Mouse (Mus musculus) thymus, adult 18-20 months (tissue): ENCODE measurements around the gene Dld.

Source experiments
- DNase-seq, 2 experiments: peaks; one replicate each; pipeline ENCODE4 v3.0.0; 2022; ENCODE audit warnings: mixed read lengths in 2 of 2

The Dld gene

DNA sequence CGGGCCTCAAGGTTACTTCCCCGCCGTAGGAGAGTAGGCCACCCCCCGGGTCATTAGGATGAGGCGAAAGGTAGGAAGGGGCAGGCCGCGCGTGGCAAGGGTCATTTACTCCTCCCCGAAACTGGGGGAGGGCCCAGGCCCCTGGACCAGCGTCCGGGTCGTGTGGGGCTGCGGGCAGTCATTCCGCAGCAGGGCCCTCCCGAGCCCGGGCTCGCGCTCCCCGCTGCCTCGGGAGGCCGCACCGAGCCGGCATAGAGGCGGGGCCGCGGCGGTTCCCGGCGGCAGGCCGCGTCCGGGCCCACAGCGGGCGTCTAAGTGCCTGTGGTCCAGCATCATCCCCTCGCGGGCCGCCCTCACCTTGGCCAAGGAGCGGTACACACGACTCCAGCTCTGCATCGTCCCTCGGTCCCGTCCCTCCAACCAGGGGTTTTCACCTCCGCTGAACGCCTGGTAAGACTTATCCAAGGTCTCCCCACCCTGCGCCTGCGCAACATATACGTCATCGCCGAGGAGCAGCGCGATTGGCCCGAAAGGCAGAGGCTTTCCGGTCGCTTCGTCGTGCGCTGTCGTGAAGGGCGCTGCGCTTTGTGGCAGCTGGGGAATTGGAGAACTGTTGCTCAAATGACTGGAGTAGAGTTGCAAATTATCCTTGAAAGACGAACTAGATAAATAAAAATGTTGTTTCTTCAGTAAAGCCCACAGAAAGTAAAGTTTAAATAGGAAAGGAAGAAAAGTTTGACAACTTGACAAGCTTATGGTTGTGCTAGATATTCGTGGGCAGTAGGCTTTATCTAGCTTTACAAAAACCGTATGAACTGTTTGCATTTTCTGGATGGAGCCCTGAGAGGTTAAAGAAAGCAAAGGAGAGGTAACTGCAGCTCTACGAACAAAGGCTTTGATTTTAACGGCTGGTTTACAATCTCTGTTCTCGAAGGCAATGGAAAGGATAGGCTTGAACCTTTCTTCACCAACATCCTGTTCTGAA, at the start of gene Dld:
Gene Dld (minus strand): TSS at position 510 of the 985 bp plus-strand sequence.
- peak; percentile 93 to 95 for DNase-seq

DNA sequence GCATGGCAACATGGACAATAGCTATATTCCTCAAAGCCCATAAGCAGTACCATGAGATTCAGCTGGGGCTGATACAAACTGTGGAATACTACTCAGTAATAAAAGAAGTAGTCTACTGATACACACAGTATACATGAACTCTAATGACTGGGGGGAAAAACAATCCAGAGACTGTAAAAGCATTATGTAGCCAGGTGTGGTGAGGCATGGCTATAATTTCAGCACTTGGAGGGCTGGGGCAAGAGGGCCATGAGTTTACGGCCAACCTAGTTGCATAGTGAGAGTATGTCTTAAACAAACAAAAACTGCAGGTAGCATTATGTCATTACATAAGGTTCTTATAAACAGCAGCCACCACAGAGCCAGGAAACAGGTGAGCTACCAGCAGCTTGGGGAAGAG, 49.6 kb upstream of the Dld start:
- no peak for DNase-seq

DNA sequence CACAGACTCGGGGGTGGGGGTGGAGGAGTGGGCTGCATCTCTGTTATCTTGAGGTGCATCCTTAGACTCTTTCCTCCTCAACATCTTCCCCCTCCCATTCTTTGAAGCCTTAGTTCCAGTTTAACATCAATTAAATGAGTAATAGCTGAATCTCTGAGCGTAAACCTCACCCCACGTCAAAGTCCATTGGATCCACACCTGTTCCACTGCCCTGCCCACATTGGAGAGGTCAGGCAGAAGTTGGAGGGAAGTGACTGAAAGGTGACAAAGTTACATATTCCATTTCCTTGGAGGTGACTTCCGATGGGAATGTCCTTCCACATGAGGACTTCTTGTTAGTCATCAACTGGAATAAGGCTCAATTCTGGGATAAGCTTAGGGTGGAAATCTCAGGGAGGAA, 46.5 kb upstream of the Dld start:
- no peak for DNase-seq

DNA sequence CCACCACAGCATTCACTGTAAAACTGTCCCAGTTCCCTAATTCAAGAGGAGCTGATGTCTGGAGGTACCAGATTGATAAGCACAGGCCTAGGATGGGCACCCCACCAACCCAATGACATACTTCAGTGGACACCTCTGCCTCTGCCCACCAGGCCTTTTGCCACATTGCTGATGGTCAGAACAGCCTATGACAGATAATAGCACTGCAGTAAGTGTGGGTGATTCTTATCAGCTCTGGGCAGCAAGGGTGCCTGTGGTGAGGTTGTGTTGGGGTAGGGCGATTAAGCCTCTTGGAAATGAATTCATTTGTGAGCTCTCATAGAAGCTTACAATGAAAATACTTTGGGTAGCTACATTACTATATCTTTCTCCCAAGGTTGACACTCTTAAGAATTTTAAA, 44.6 kb upstream of the Dld start:
- no peak for DNase-seq

DNA sequence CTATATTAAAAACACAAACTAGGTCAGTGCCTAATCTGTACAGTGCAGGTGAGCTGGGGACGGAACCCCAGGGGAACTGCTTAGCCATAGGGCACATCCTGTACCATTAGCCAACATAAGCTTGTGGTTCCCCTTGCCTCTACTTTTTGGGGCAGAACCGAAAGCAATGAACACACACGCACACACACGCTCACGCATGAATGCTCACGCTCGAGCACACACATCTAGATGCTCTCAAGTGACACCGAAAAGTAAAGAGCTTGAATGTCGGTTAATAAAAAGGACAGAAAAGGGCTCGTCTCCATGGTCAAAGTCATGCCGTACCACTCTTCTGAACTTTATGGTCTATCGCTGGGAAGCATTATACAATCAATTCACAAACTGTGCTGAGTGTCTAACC, 40.4 kb upstream of the Dld start:
- DNase-seq: no peak

DNA sequence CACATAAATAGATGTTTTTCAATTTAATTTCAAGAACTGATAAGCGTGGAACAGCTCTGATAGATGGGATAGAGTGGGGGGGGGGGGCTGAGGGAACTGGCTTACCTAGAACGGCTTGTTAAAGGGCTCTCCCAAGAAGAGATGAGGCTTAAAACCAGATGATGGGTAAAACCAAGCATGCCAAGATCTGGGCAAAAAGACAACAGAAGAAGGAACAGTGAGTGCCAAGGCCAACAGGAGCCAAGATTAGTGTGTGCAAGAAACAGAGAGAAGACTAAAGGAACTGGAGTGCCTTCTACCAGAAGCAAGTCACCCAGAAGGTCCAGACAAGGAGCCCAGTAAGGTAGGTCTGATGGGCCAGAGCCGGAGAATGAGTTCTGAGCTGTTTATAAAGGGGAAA, 39.3 kb upstream of the Dld start, which contains the start of gene Slc26a3:
Gene Slc26a3 (plus strand): TSS at position 301 of the 400 bp plus-strand sequence.
- DNase-seq: no peak

DNA sequence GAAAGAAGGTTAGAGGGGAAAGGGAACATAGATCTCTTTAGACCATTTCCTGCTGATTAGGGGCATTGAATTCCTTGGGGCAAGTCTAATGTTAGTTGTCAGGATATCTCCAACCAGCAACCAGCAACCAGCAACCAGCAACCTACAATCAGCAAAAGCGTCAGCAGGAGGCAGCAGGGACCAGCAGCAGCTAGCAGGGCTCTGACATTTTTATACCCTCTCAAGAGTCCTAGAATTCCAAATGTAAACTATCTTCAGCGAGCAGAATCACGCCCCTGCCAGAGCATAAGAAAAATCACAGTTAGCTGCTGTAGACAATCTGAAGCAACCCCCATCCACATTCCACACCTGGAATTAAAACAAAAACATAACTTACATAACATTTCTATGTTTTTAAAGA, 36.0 kb upstream of the Dld start:
- no peak for DNase-seq

DNA sequence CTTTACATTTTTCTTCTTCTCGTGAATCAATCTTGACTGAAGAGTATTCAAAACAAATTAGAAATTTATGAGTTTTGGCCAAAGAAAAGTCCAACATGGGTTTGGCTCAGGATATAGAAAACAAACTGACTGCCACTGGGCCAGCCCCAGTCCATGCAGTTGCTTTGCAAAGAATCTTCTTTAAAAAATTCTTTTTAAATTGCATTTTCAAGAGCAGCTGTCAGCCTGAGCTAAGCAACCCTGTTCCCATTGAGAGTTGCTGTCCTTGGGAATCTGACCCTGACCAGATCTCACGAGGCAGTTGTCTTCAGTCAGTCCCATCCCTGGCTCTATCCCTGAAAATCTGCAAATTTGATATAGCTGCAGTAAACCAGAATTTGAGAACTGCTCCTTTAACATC, 31.2 kb upstream of the Dld start:
- no peak for DNase-seq

DNA sequence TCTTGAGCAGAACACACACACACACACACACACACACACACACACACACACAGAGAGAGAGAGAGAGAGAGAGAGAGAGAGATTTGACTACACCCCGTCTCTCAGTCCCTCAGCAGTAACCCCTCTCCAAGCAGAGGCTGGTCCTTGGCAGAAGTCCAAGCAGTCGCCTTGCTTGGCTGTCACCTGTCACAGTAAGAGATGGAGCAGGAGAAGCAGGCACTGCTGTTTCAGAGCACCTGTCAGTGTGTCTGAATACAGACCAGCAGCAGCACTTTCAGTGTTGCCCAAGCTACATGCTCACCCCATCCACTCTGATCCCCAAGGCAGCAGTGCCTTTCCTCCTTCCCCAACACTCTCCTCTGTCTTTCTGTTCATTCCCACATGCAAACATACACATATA, 29.6 kb upstream of the Dld start:
- no peak for DNase-seq

DNA sequence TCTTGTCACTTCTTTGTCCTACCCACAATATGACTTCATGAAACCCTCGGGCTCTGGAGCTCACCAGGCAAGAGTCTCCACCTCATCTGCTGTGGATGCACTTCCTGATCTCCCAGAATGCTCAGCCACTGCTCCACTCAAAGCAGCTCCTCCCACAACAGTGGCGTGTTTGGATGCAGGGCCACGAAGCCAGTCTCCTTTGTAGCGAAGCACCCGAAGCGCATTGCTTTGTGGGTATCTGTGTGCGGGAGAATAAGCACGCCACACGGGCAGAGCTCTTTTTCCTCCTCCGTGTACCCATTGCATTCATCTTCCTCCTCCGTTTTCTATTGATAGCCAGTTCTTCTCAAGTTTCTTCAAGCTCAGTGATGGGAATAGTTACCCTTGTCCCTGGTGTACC, 26.0 kb upstream of the Dld start:
- no peak for DNase-seq

DNA sequence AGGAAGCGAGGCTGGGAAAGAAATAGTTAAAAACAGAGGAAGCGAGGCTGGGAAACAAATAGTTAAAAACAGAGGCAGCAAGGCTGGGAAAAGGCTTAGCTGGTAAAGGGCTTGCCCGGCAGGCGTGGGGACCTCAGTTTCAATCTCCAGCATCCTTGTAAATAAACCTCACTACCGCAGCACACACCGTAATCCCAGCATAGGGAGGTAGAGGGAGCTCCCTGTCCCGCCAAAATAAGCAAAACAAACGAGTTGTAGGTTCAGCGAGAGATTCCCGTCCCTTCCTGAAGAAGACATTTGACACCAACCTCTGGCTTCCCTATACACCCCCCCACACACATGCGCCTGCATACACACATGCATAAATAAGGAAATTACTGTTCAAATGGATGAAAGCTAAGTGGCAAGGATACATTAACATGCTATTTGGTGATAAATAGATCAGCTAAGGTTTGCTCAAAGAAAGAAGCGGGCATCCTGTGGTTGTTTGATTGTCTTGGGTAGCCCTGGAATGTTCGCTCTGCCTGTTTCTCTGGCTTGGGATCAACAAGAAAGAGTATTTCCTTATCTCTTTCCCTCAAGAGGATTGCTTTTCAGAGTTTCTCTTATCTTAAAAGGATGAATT, 25.2 kb upstream of the Dld start:
- no peak for DNase-seq

DNA sequence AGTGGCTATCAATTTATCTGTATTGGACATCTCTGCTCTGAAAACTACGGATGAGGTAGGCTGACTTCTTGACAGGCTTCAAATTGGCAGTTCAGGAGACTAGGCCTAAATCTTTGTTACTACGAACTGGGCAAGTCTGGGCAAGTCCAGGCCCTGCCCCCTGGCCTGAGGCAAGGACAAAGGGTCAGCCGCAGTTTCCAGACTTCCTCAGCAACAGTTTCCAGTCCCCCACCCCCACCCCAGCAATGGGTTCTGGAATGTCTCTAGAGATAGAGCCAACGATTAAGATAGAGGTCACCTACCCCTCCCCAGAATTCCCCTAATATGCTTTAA, 24.0 kb upstream of the Dld start:
- DNase-seq: no peak

DNA sequence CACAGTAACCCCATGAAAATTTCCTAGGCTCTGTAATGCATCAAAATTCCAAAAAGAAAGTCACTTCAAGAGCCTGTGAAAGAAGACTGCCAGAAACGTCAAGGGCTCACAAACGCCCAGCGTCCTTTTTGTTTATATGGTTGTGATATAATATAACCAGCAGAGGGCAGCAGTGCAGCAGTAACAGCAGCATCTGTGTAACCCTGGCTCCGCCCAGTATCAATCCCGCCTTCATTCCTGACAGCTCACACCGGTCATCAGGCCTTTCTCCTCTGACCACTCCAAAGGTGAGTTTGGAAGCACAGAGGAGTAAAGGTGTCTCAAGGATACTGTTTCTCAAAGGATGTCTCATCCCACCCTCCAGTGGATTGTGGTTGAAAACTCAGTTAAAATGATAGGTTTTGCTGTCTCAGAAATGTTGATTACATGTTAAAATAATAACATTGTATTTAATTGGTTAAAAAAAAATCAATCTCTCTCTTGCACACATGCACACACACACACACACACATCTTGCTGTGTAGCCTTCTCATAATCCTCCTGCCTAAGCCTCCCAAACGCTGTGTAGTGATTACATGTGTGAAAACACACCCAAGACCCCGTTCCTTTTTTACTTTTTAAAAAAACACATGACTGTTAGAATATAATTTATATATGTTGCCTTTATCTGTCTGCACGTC, 23.5 kb upstream of the Dld start:
- DNase-seq: peak; percentile 6 to 18

DNA sequence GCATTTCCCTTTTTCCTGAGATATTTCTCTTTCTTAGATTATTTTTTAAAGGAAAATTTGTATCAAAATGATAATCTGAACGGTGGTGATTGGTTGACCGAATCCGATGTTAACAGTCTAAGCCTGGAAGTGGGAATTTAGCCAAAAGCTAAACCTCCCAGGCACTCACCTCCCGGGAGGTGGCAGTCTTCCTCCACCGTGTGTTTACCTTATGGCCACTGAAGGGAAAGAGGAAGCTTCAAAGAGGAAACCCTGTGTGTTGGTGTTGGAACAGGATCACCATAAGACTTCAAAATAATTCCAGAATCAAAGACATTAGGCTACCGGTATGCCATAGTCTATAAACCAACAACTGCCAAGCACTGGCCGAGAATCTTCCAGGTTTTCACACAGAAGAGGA, 18.4 kb upstream of the Dld start:
- DNase-seq: no peak

DNA sequence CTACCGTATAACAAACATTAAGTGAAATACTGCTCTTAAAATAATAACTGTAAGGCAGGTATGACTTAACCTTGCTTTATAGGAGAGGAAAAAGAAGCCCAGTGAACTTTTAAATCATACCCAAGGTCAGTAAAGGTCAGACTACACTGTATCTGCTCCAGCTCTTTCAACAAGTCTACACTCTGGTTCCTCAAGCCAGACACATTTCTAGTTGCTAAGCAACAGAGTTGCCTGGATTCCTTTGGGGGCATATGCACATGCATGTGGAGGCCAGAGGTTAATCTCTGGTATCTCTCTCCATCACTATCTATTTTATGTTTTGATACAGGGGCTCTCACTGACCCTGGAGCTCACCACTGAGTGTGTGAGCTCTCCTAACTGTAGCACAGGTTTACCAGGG, 17.9 kb upstream of the Dld start:
- no peak for DNase-seq

DNA sequence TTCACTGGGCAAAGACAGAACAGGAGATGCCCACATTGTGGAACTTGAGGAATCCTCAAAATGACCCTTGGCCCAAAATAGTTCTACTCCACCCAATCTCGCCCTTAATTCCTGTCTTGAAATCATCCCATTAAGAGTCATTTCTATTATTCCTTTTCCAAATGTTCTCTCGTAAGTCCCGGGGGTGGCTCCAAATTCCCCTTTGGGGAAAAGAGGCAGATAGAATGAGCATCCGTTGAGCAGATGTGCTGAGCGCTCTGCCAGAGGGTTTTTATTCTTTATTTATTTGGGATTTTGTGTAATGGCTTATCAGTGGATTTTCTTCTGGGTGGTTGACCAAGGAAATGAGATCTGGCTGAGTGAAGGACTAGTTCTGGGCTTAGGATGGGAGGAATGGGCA, 16.5 kb upstream of the Dld start:
- DNase-seq: no peak

DNA sequence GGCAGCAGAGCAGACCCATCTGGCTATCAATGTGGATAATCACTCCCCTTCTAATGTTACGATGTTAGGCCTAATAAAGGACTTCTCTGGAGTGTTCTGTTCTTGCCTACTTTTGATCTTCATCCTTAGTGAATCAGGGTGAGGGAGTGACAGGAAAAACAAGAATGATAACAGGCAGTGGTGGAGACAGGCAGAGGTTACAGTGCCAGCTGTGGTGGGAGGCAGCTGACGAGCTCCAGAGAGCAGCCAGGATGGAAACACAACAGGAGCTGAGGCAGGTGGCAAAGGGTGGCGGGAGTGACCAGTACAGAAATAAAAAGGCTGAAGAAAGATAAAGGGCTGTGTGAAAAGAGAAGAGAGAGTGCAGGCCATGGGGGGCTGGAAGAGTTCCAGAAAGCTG, 15.2 kb upstream of the Dld start:
- DNase-seq: no peak

DNA sequence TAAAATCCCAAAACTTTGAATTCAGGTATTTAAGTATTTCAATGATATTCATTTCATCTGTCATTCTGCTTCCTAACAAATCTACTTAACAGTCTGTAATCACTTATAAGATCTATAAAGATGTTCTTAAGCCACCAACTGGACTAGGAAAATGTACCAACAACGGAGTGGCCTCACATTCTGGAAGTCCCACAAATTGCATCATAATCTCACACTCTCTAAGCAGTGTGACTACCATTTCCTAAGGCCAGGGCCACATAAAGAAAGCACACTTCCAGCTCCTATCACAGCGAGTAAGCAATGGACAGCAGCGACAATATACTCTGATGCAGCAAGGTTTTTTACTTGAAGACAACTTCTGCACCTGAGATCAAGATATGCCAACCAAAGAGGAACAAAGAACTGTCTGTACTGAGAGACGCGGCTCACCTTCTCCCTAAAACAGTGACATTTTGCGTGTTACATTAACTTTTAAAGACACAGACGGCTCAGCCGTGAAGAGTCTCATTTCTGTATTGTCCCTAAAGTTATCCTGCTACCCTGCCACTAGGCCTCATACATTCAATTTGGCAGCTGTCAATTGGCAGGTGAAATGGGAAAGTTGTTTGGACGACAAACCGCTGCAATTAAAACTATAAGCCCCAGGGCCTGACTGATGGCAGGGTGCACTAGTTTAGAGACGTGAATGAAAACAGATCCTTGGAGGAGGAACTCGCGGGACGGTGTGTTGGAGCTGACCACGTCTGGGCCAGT, 886 bp downstream of the Dld start:
- no peak for DNase-seq

DNA sequence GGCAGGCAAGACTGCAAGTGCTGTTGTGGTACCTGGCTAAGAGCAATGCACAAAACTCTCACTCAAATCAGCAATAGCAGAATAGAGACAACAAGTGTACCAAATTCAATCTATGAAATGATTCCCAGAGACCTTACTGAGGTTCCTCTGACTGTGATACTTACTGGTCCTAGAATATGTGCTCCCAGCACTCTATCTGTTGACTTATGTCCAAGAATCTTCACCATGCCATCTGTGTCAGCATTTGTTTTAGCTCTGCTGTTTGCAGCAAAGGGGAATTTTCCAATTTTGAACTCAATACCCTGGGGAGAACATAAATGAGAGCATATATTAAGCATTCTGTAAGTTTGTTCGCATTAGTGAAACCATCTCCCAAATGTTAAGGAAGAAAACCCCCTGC, 18.0 kb downstream of the Dld start:
- no peak for DNase-seq

DNA sequence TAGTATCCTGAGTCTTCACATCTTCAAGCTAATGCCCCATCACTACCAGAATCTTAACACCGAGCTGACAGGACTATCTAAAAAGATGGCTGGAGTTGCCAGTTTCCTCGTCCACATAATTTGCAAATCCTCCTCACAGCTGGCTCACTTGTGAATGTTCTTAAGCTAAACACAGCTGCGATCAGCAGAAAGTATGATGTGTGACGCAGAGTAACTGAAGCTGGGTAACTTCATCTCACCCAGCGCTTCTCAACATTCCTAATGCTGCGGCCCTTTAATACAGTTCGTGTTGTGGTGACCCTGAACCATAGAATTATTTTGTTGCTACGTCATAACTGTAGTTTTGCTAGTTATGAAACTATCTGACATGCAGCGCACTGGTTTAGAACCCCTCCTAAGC, 24.1 kb downstream of the Dld start:
- DNase-seq: no peak

DNA sequence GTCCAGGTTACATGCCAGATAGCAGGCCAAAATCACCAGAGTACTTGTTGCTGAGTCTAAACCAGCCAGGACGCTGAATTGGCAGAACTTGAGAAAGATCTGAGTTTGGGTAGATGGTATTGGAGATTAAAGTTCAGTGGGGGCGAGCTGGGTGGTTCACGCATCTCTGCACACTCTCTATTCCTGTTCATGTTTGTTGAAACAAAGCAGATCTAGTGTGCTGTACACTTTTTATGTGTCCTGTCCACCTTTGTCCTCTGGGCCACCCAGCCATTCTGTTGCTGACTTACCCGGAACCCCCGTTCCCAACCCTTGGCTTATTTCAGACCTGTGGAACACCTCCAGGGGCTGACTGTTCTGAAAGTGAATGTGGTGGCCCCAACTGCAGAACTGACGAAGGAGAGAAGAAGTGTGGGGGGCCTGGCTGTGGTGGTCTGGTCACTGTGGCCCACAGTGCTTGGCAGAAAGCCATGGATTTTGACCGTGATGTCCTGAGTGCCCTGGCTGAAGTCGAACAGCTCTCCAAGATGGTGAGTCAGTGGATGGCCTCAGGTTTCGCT, 28.0 kb downstream of the Dld start:
- DNase-seq: no peak

DNA sequence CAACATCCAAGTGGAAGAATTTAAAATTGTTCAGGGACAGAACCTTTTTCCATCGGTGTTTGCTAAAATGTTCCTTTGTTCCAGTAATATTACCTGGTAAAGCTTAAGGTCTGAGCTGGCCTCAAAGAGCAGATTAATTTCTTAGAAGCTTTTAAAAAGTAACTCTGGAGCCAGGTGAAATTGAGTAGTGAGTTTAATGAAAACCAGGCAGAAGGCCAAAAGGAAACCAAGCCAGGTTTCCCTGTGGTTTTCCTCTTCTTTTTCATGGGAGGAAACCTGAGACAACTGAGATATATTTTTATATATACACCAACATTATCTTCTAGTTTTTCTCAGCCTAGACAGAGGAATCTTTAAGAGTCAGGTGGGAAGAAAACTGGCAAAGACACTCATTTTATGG, 29.7 kb downstream of the Dld start:
- DNase-seq: no peak

DNA sequence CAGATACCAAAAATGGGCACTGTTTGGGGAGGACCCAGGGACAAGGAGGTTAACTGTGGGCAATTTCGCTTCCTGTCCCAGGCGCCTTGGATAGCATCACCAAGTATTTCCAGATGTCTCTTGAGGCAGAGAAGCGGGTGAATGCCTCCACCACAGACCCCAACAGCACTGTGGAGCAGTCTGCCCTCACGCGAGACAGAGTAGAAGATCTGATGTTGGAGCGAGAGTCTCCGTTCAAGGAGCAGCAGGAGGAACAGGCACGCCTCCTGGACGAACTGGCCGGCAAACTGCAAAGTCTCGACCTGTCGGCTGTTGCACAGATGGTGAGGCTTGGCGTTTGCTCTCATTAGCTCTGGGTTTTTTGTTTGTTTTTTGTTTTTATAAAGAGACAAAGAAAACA, 30.4 kb downstream of the Dld start:
- DNase-seq: no peak
